Mouse (Mus musculus) CD4-positive, CD25-positive, alpha-beta regulatory T cell, adult 2 months (primary cell): ENCODE data around the gene Ccdc124.
"Not testable (repeated sequence)": the region's sequence is repeated elsewhere in the genome, so short reads cannot be mapped to it uniquely, and the experiment has no call there.

Experiments used
- DNase-seq: peaks from one replicate; pipeline ENCODE4 v3.0.0-alpha.2; 2012; ENCODE audit warnings: low read depth, low spot score

Gene Ccdc124

GRCm38 (mm10) chr8:70895571-70896259 is 22.0 kb upstream of the Ccdc124 start:
- DNase-seq = not testable (repeated sequence)

GRCm38 (mm10) chr8:70894771-70895545 is 21.2 kb upstream of the Ccdc124 start:
- DNase-seq = no peak

GRCm38 (mm10) chr8:70894385-70894720 is 20.6 kb upstream of the Ccdc124 start:
- no peak for DNase-seq

GRCm38 (mm10) chr8:70893656-70894384 is 20.1 kb upstream of the Ccdc124 start:
- DNase-seq = peak; percentile 89

- DNase-seq = no peak
Measured at GRCm38 (mm10) chr8:70892896-70893655, 19.3 kb upstream of the Ccdc124 start.

GRCm38 (mm10) chr8:70892022-70892895 is 18.5 kb upstream of the Ccdc124 start, which contains the start of gene Slc5a5:
Gene Slc5a5, minus strand, starts transcription at chr8:70892757.
- DNase-seq = peak; percentile 45

GRCm38 (mm10) chr8:70891356-70891755 is 17.6 kb upstream of the Ccdc124 start:
- peak; percentile 64 for DNase-seq

GRCm38 (mm10) chr8:70890656-70891055 is 16.9 kb upstream of the Ccdc124 start:
- DNase-seq = no peak

- DNase-seq = peak; percentile 66
Measured at GRCm38 (mm10) chr8:70887669-70888068, 13.9 kb upstream of the Ccdc124 start.

- DNase-seq = peak; percentile 63
Measured at GRCm38 (mm10) chr8:70885612-70886011, 11.9 kb upstream of the Ccdc124 start.

- DNase-seq = no peak
Measured at GRCm38 (mm10) chr8:70884683-70885082, 10.9 kb upstream of the Ccdc124 start.

- DNase-seq = no peak
Measured at GRCm38 (mm10) chr8:70884186-70884585, 10.5 kb upstream of the Ccdc124 start.

- no peak for DNase-seq
Measured at GRCm38 (mm10) chr8:70880546-70880945, 6.8 kb upstream of the Ccdc124 start.

GRCm38 (mm10) chr8:70880126-70880525 is 6.4 kb upstream of the Ccdc124 start:
- no peak for DNase-seq

GRCm38 (mm10) chr8:70879500-70879899 is 5.8 kb upstream of the Ccdc124 start:
- no peak for DNase-seq

GRCm38 (mm10) chr8:70878178-70878577 is 4.4 kb upstream of the Ccdc124 start:
- no peak for DNase-seq

GRCm38 (mm10) chr8:70876382-70876781 is 2.6 kb upstream of the Ccdc124 start:
- no peak for DNase-seq

GRCm38 (mm10) chr8:70874441-70874840 is 706 bp upstream of the Ccdc124 start:
- no peak for DNase-seq

GRCm38 (mm10) chr8:70872643-70873363 is 932 bp downstream of the Ccdc124 start:
- DNase-seq = peak; percentile 45
